Mouse (Mus musculus) CH12.LX (cell line): ENCODE measurements around the gene Nup160.

Source experiments
- CTCF ChIP-seq, 2 experiments: IDR thresholded peaks in 1 of 2; conservative IDR thresholded peaks in 1 of 2; 2 replicates each; pipeline ENCODE4 v1.5.1; 2011 to 2012; ENCODE audit warnings: low read depth in 2 of 2, low read length in 2 of 2, improper control_type of control experiment in 1 of 2, inconsistent platforms in 1 of 2, mild to moderate bottlenecking in 1 of 2, moderate library complexity in 1 of 2
- EP300 ChIP-seq: IDR thresholded peaks from 2 replicates; pipeline ENCODE4 v1.6.1; 2011; ENCODE audit warnings: low read length, improper control_type of control experiment
- MXI1 ChIP-seq: IDR thresholded peaks from 2 replicates; pipeline ENCODE4 v1.6.1; 2011; ENCODE audit warnings: mild to moderate bottlenecking, low read depth, low read length, improper control_type of control experiment
- POLR2A ChIP-seq: IDR thresholded peaks from 2 replicates; pipeline ENCODE4 v1.6.1; 2011; ENCODE audit warnings: low read depth, mild to moderate bottlenecking, improper control_type of control experiment, low read length
- ZMIZ1 ChIP-seq: IDR thresholded peaks from 2 replicates; pipeline ENCODE4 v1.6.1; 2012; ENCODE audit warnings: low read depth, mild to moderate bottlenecking, inconsistent platforms, low read length, improper control_type of control experiment
- ZNF384 ChIP-seq: IDR thresholded peaks from 2 replicates; pipeline ENCODE4 v1.6.1; 2012; ENCODE audit warnings: low read depth, low read length, improper control_type of control experiment, inconsistent platforms

- TF ChIP-seq POLR2A = no peak
- TF ChIP-seq ZNF384 = no peak
- no peak for TF ChIP-seq CTCF (conservative IDR thresholded peaks at IDR 0.05 in 1 of 2, IDR thresholded peaks at IDR 0.05 in 1 of 2; ENCODE audit: low read depth in 2 of 2, low read length in 2 of 2)
- no peak for TF ChIP-seq MXI1
- TF ChIP-seq ZMIZ1 = no peak
- no peak for TF ChIP-seq EP300
These were observed 6.7 kb upstream of the Nup160 start for GRCm38 (mm10) chr2:90670343-90670742.
